Mouse (Mus musculus): Measurements from ENCODE around the gene Mthfd1l. TPM values are rescaled to one million over a fixed set of nuclear protein-coding genes. Genes with fewer than 3 reads are reported as not detected.
"Not testable (repeated sequence)": the region's sequence is repeated elsewhere in the genome, so short reads cannot be mapped to it uniquely, and the experiment has no call there.

Gene Mthfd1l
- polyA plus RNA-seq, 1 experiment, result 0.77 TPM

GRCm38 (mm10) chr10:4201141-4201540, 228.2 kb downstream of the Mthfd1l start:
- Histone ChIP-seq H3K4me3 (ENCODE audit: insufficient read depth, low read depth, low read length) (no peak overlapping the region), H3K27ac (ENCODE audit: insufficient read depth, low read depth, low read length) (no peak overlapping the region), H3K36me3 (ENCODE audit: control insufficient read depth, insufficient read depth, low read length) (no peaks in the 10 kb centered on the region), H3K4me1 (ENCODE audit: control insufficient read depth, insufficient read depth, low read length) (no peaks in the 10 kb centered on the region), H3K27me3 (replicated peaks; ENCODE audit: control insufficient read depth, insufficient read depth, low read length) (no peaks in the 10 kb centered on the region)
- no peak for TF ChIP-seq POLR2A (IDR thresholded peaks at IDR 0.05; ENCODE audit: low read depth, low read length)
- TF ChIP-seq CTCF (conservative IDR thresholded peaks at IDR 0.05; ENCODE audit: insufficient read depth, insufficient read length, low read depth, low read length), result no peak
- 96% methylated on average over 4 of the region's 4 CpGs for WGBS
- no peak for DNase-seq

GRCm38 (mm10) chr10:4203651-4204050, 230.7 kb downstream of the Mthfd1l start:
- 56% methylated on average over 6 of the region's 6 CpGs for WGBS

DNA sequence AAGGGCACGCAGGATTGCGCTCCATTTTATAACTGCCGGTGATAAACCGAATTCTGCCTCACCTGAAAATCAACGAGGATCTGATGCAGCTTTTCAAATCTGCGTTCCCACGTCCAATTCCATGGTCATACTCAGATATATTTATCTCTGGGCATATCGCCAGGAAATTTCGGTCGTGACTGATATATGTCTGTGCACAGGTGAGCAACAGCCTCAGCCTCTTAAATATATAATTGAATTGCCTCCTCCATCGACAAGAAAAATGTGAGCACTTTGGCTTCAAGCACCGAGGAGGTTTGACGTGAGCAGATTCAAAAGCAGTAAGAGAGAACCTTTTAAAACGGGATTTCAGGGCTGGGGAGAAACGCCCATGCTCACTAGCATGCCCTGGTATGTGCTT, 236.1 kb downstream of the Mthfd1l start:
- no peaks in the 10 kb centered on the region for H3K4me1 ChIP-seq (ENCODE audit: control insufficient read depth, insufficient read depth, low read length)
- no peak overlapping the region for H3K27ac ChIP-seq (ENCODE audit: insufficient read depth, low read depth, low read length)
- TF ChIP-seq CTCF (conservative IDR thresholded peaks at IDR 0.05; ENCODE audit: insufficient read depth, insufficient read length, low read depth, low read length) (no peak), POLR2A (IDR thresholded peaks at IDR 0.05; ENCODE audit: low read depth, low read length) (no peak)
- no peak for DNase-seq
- H3K36me3 ChIP-seq (ENCODE audit: control insufficient read depth, insufficient read depth, low read length), result no peaks in the 10 kb centered on the region
- H3K4me3 ChIP-seq (ENCODE audit: insufficient read depth, low read depth, low read length), result no peak overlapping the region
- 80% methylated on average over 15 of the region's 15 CpGs for WGBS
- no peaks in the 10 kb centered on the region for H3K27me3 ChIP-seq (replicated peaks; ENCODE audit: control insufficient read depth, insufficient read depth, low read length)

More at GRCm38 (mm10) chr10:4203651-4204050, 230.7 kb downstream of the Mthfd1l start:
- peak; percentile 17 for DNase-seq
- H3K27me3 ChIP-seq (replicated peaks; ENCODE audit: control insufficient read depth, insufficient read depth, low read length); H3K36me3 ChIP-seq (ENCODE audit: control insufficient read depth, insufficient read depth, low read length); H3K4me3 ChIP-seq (ENCODE audit: insufficient read depth, low read depth, low read length); H3K27ac ChIP-seq (ENCODE audit: insufficient read depth, low read depth, low read length); H3K4me1 ChIP-seq (ENCODE audit: control insufficient read depth, insufficient read depth, low read length): not testable (repeated sequence)

DNA sequence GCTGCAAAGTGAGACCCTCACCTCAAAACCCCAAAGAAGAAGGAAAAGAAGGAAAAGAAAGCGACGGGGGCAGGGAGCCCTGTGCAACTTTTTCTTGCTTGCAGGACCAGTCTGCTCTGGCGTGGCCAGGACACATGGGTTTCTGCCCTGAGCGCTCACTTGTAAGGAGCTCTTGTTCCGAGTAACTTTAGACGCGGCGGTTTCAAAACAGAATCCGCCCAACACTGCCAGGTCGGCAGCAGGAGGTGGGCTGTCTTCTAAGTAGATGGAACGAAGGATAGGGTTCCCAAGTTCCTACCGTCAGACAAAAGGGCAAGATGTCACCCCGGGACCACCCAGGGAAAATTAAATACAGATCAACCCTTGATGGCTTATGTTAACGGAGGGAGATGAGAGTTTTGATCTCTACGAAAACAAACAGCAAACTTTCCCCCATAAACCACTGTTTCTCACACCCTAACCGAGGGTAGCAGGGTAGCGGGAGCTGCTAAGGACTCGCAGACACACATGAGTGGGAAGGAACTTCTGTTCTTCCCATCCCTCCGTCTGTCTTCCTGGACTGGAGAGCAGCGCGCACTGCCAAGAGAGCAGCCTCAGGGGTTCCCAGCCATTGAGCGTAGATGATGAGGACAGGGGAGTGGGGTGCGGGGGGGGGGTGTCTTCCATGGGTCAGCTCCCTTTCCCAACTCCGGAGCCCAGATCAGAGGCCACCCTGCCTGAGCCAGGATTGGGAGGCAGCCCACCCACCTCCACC, 237.6 kb downstream of the Mthfd1l start:
- H3K4me1 ChIP-seq (ENCODE audit: control insufficient read depth, insufficient read depth, low read length), result no peaks in the 10 kb centered on the region
- no peak overlapping the region for H3K27ac ChIP-seq (ENCODE audit: insufficient read depth, low read depth, low read length)
- DNase-seq, result no peak
- no peak for TF ChIP-seq CTCF (conservative IDR thresholded peaks at IDR 0.05; ENCODE audit: insufficient read depth, insufficient read length, low read depth, low read length)
- TF ChIP-seq POLR2A (IDR thresholded peaks at IDR 0.05; ENCODE audit: low read depth, low read length), result no peak
- 16% methylated on average over 24 of the region's 24 CpGs for WGBS
- no peaks in the 10 kb centered on the region for H3K27me3 ChIP-seq (replicated peaks; ENCODE audit: control insufficient read depth, insufficient read depth, low read length)
- no peak overlapping the region for H3K4me3 ChIP-seq (ENCODE audit: insufficient read depth, low read depth, low read length)
- H3K36me3 ChIP-seq (ENCODE audit: control insufficient read depth, insufficient read depth, low read length), result no peaks in the 10 kb centered on the region

- 60% methylated on average over 4 of the region's 4 CpGs for WGBS
- TF ChIP-seq CTCF (conservative IDR thresholded peaks at IDR 0.05; ENCODE audit: insufficient read depth, insufficient read length, low read depth, low read length) (no peak), POLR2A (IDR thresholded peaks at IDR 0.05; ENCODE audit: low read depth, low read length) (no peak)
- Histone ChIP-seq H3K36me3 (ENCODE audit: control insufficient read depth, insufficient read depth, low read length) (no peaks in the 10 kb centered on the region), H3K4me1 (ENCODE audit: control insufficient read depth, insufficient read depth, low read length) (no peaks in the 10 kb centered on the region), H3K27ac (ENCODE audit: insufficient read depth, low read depth, low read length) (no peak overlapping the region), H3K27me3 (replicated peaks; ENCODE audit: control insufficient read depth, insufficient read depth, low read length) (no peaks in the 10 kb centered on the region), H3K4me3 (ENCODE audit: insufficient read depth, low read depth, low read length) (no peak overlapping the region)
- no peak for DNase-seq
Measured at GRCm38 (mm10) chr10:4211067-4211447, 238.1 kb downstream of the Mthfd1l start.

Other genes with a start within 250 kb of the Mthfd1l start
- 5.0 TPM in 2 replicates for gene Plekhg1, start 232.8 kb upstream of the Mthfd1l start, polyA plus RNA-seq (2012; rRNA removed)

Measured in kidney, adult 2 months (tissue).